Mouse (Mus musculus) ES-E14 (cell line): ENCODE data around the gene Kif1b.
"Not testable (repeated sequence)": the region's sequence is repeated elsewhere in the genome, so short reads cannot be mapped to it uniquely, and the experiment has no call there.

Experiments used
- CHD2 ChIP-seq: IDR thresholded peaks from 2 replicates; pipeline ENCODE4 v1.6.1; 2014; ENCODE audit warnings: mild to moderate bottlenecking, low read depth, low read length, inconsistent platforms
- HCFC1 ChIP-seq: IDR thresholded peaks from 2 replicates; pipeline ENCODE4 v1.6.1; 2012; ENCODE audit warnings: low read length, inconsistent platforms, borderline replicate concordance; ENCODE audit not compliant: insufficient read depth
- MAFK ChIP-seq: IDR thresholded peaks from 2 replicates; pipeline ENCODE4 v1.6.1; 2014; ENCODE audit warnings: mild to moderate bottlenecking, low read depth, low read length, inconsistent platforms; ENCODE audit not compliant: insufficient read depth
- ZC3H11A ChIP-seq: IDR thresholded peaks from 2 replicates; pipeline ENCODE4 v1.6.1; 2012; ENCODE audit warnings: low read depth, mild to moderate bottlenecking, inconsistent platforms, low read length, borderline replicate concordance
- ZNF384 ChIP-seq: IDR thresholded peaks from 2 replicates; pipeline ENCODE4 v1.6.1; 2012; ENCODE audit warnings: low read depth, low read length, inconsistent platforms

- TF ChIP-seq MAFK, ZC3H11A, HCFC1, ZNF384, CHD2: not testable (repeated sequence)
Measured at GRCm38 (mm10) chr4:149211441-149211840, 96.1 kb downstream of the Kif1b start.
